Mouse (Mus musculus): ENCODE measurements around the gene Gpr6. TPM values are rescaled to one million over a fixed set of nuclear protein-coding genes. Genes with fewer than 3 reads are reported as not detected.

Gpr6 gene
- polyA plus RNA-seq, 1 experiment from 2014 or later = not detected

DNA sequence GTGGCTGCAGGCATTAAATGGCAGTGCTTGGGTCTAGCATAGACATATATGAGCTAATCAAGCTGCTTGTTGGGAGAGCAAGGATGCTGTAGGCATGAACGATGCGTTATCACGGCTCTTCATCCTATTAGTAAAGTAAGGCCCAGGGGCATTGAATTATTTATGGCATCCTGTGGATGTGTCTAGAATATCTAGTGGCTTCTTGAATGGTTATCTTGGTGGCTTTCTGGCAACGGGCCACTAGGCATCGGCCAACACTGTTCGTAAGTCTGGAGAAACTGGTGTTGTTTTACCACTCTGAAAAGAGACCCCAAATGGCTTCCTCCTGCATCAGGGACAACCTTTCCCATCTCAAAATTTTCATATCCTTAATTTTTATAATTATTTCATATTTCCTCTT is 33.6 kb downstream of the Gpr6 start:
- 95% methylated on average over 6 of the region's 6 CpGs for WGBS
- H3K36me3 ChIP-seq = no peaks in the 10 kb centered on the region
- no peak for ATAC-seq
- H3K27ac ChIP-seq = no peak overlapping the region
- no peaks in the 10 kb centered on the region for H3K4me1 ChIP-seq (replicated peaks)
- H3K4me2 ChIP-seq (replicated peaks) = no peak overlapping the region
- H3K9ac ChIP-seq = no peak overlapping the region
- H3K27me3 ChIP-seq (replicated peaks) = no peaks in the 10 kb centered on the region
- no peaks in the 10 kb centered on the region for H3K9me3 ChIP-seq
- H3K4me3 ChIP-seq (replicated peaks) = no peak overlapping the region

DNA sequence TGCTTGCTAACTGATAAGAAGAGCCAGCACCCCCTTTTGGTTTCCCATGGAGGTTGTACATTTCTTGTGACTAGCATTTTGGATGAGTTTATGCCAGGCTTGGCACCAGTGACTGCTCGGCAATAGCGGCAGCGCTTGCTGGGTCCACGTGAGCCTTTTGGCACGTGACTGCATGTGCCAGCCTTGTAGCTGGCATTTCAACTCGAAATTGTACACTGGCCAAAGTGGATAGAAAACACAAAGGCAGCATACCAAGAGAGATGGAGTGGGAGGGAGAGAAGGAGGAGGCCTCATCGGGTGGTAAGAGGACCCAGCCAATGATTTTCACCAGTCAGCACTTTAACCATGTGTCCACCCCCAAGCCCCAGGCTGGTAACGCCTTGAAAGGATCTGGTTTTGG is 34.4 kb downstream of the Gpr6 start:
- Histone ChIP-seq H3K4me3 (replicated peaks) (no peak overlapping the region), H3K4me2 (replicated peaks) (no peak overlapping the region), H3K27me3 (replicated peaks) (no peaks in the 10 kb centered on the region), H3K9ac (no peak overlapping the region), H3K9me3 (no peaks in the 10 kb centered on the region), H3K27ac (no peak overlapping the region), H3K36me3 (no peaks in the 10 kb centered on the region), H3K4me1 (replicated peaks) (no peaks in the 10 kb centered on the region)
- 69% methylated on average over 8 of the region's 8 CpGs for WGBS
- no peak for ATAC-seq

DNA sequence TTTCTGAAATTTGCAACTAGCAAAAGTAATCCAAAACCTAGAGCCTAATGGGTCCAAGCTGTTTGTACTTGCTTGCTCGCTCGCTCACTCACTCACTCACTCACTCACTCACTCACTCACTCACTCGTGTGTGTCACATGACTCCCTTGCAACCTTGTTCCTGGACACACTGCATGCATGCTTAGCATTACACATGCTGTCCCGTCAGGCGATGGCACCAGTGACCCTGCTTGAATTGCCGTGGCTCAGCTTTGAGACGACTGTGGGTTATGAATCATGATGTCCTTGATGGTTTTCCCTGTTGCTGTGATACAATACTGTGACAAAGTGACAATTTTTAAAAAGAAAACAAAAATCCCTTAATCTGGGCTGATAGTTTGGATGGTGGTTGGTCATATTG is 39.3 kb downstream of the Gpr6 start:
- Histone ChIP-seq H3K27ac (no peak overlapping the region), H3K4me2 (replicated peaks) (no peak overlapping the region), H3K9me3 (no peaks in the 10 kb centered on the region), H3K27me3 (replicated peaks) (no peaks in the 10 kb centered on the region), H3K9ac (no peak overlapping the region), H3K36me3 (no peaks in the 10 kb centered on the region), H3K4me3 (replicated peaks) (no peak overlapping the region), H3K4me1 (replicated peaks) (no peaks in the 10 kb centered on the region)
- no peak for ATAC-seq
- 88% methylated on average over 7 of the region's 7 CpGs for WGBS

DNA sequence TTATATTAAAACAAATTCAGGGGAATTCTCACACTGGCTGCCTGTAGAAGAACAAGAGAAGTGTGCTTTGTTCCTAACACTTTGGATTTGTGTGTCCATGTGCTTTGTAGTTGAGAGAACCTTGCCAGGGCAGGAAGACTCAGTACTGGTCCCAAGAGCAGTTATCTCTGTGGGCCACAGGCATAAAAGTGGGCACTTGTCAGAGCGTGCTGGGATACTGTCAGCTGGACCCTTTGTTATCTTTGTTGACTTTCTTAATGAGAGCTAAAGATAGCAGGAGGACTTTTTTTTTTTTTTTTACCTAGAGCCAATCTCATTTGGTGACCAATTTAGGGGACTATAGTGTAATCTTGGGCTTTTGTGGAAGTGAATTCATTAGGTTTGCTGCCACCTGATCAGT is 47.2 kb downstream of the Gpr6 start:
- H3K4me1 ChIP-seq (replicated peaks) = no peaks in the 10 kb centered on the region
- WGBS = 29% methylated on average over 1 of the region's 1 CpGs
- H3K9ac ChIP-seq = no peak overlapping the region
- no peaks in the 10 kb centered on the region for H3K36me3 ChIP-seq
- H3K4me3 ChIP-seq (replicated peaks) = no peak overlapping the region
- H3K9me3 ChIP-seq = no peaks in the 10 kb centered on the region
- H3K4me2 ChIP-seq (replicated peaks) = no peak overlapping the region
- H3K27ac ChIP-seq = no peak overlapping the region
- ATAC-seq = no peak
- no peaks in the 10 kb centered on the region for H3K27me3 ChIP-seq (replicated peaks)

DNA sequence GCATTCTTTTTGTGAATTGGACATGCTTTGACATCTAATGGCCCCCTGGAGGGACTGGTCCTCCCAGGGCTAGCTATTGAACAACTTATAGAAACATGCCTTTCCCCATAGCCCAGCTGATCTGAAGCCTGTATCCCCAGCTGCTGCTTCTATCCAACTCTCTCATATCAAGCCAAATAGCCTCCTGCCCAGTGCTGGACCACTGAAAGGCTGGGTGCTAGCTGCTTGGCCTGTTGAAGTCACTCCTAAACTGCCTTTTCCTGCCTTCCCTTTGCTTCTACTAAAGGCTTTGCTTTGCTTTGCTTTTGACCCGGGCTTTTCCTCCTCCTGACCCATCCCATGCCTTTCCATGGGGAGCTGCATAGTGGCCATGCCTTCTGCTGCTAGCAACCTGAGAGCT is 47.7 kb downstream of the Gpr6 start:
- H3K27me3 ChIP-seq (replicated peaks) = no peaks in the 10 kb centered on the region
- 30% methylated on average over 1 of the region's 1 CpGs for WGBS
- no peaks in the 10 kb centered on the region for H3K9me3 ChIP-seq
- no peak for ATAC-seq
- H3K4me2 ChIP-seq (replicated peaks) = no peak overlapping the region
- no peaks in the 10 kb centered on the region for H3K4me1 ChIP-seq (replicated peaks)
- H3K9ac ChIP-seq = no peak overlapping the region
- H3K36me3 ChIP-seq = no peaks in the 10 kb centered on the region
- H3K4me3 ChIP-seq (replicated peaks) = no peak overlapping the region
- no peak overlapping the region for H3K27ac ChIP-seq

DNA sequence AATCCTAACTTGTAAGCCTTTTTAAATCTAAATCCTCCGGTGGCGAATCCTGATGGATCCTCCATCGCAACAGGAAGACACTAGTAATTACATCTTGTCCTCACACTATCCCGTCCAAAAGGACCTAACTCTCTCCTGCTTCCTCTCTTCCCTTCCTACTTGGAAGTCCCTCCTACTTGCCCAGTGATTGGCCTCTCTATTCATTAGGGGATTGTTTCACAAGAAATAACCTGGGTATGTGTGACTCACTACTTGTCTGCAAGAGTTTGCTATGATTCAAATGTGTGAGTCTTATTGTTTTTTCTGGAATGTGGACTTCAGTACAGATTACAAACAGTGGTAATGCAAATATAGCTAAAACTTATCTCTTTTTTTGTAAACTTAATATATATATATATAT is 49.9 kb downstream of the Gpr6 start:
- Histone ChIP-seq H3K27ac (no peak overlapping the region), H3K27me3 (replicated peaks) (no peaks in the 10 kb centered on the region), H3K9ac (no peak overlapping the region), H3K4me2 (replicated peaks) (no peak overlapping the region), H3K9me3 (no peaks in the 10 kb centered on the region), H3K4me1 (replicated peaks) (no peaks in the 10 kb centered on the region), H3K36me3 (no peaks in the 10 kb centered on the region), H3K4me3 (replicated peaks) (no peak overlapping the region)
- ATAC-seq = no peak
- 90% methylated on average over 4 of the region's 4 CpGs for WGBS

Other genes starting within 250 kb of the Gpr6 start
- gene Cdc40, start 189.0 kb downstream of the Gpr6 start, polyA plus RNA-seq (2015; fragmentation: Nextera tagmentation; extraction: Ambion mirVana) = 26.8 and 29.7 TPM in 2 replicates
- gene Wasf1, start 188.8 kb downstream of the Gpr6 start, polyA plus RNA-seq (2015; fragmentation: Nextera tagmentation; extraction: Ambion mirVana) = 12.4 and 14.8 TPM in 2 replicates
- gene Fig4, start 231.0 kb upstream of the Gpr6 start, polyA plus RNA-seq (2015; fragmentation: Nextera tagmentation; extraction: Ambion mirVana) = 16.9 and 20.2 TPM in 2 replicates
- gene Ak9, start 231.7 kb upstream of the Gpr6 start, polyA plus RNA-seq (2015; fragmentation: Nextera tagmentation; extraction: Ambion mirVana) = 0.03 TPM in 1 of 2 replicates, not detected in the other

All from intestine, embryonic 15.5 days (tissue).